Mouse (Mus musculus): ENCODE results near the gene Clec4a4. TPM values are rescaled to one million over a fixed set of nuclear protein-coding genes. Genes with fewer than 3 reads are reported as not detected.
A peak's percentile ranks its signal among the peaks of the same experiment; 100 is the strongest.
"Not testable (repeated sequence)": the region's sequence is repeated elsewhere in the genome, so short reads cannot be mapped to it uniquely, and the experiment has no call there.

Clec4a4 gene
- 0.15 and 0.21 TPM in 2 replicates for polyA plus RNA-seq (2015; fragmentation: Nextera tagmentation; extraction: Ambion mirVana)

DNA sequence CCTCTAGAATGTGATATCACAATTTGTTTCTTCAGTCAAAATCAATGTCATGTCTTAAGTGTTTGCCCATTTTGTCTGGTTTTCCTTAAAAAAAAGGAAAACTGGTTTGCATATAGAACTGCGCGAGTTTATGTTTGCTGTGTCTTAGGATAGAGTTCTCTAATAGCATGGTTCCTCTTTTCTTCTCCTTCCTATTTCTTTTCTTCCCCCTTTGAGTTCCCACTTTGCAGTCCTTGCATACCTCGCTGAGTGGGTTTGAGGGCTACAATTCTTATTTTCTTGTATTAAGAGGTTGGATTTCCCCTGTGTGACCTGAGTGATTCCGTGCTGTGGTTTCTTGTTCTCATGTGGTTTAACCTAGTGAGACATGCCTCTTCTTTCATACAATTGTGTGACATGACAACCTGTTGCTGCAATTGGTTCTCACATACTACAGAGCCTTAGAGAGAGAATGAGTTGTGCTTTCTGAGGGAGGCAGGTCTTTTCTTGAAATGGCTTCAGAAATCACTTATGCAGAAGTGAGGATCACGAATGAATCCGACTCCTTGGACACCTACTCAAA lies at the start of gene Clec4a4:
Clec4a4 (plus strand) TSS at position 492 of the 562 bp plus-strand sequence.
- ATAC-seq = no peak
- DNase-seq = no peak
- Histone ChIP-seq H3K4me1 (ENCODE audit: insufficient read depth) (no peaks in the 10 kb centered on the region), H3K9ac (replicated peaks) (no peak within 1 kb of the TSS), H3K27ac (ENCODE audit: low read depth) (no peak within 1 kb of the TSS), H3K36me3 (replicated peaks; ENCODE audit: insufficient read depth, low read length) (no peaks in the 10 kb centered on the region), H3K9me3 (ENCODE audit: low read length) (no peaks in the 10 kb centered on the region; the same call in 1 of the 2 replicates), H3K4me2 (ENCODE audit: low read depth, low read length) (no peak within 1 kb of the TSS), H3K4me3 (ENCODE audit: low read depth, low read length) (no peak within 1 kb of the TSS), H3K27me3 (ENCODE audit: insufficient read depth, low read length) (no peaks in the 10 kb centered on the region)
- TF ChIP-seq EP300 (IDR thresholded peaks at IDR 0.05; ENCODE audit: low read depth) (no peak), CTCF (IDR thresholded peaks at IDR 0.05; ENCODE audit: low read depth) (no peak)
- WGBS (ENCODE audit: insufficient replicate concordance) = 56% methylated on average over 6 of the region's 6 CpGs

DNA sequence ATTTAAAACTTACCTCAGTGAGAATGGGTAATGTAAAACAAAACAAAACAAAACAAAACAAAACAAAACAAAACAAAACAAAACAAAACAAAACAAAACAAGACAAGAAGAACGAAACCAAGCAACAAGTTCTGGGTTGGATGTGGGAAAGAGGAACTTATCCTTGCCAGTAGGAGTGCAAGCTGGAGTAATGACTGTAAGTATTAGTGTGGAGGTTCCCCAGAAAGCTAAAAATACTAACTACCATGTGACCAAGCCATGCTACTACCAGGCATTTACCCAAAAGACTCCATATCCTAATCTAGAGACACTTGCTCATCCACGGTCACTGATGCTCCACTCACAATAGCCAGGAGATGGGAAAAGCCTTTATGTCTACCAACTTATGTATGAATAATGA lies 43.4 kb upstream of the Clec4a4 start:
- no peaks in the 10 kb centered on the region for H3K27me3 ChIP-seq (ENCODE audit: insufficient read depth, low read length)
- H3K4me2 ChIP-seq (ENCODE audit: low read depth, low read length) = no peak overlapping the region
- no peaks in the 10 kb centered on the region for H3K4me1 ChIP-seq (ENCODE audit: insufficient read depth)
- no peak overlapping the region for H3K9ac ChIP-seq (replicated peaks)
- no peaks in the 10 kb centered on the region; the same call in 1 of the 2 replicates for H3K9me3 ChIP-seq (ENCODE audit: low read length)
- no peak overlapping the region for H3K27ac ChIP-seq (ENCODE audit: low read depth)
- 56% methylated on average over 2 of the region's 2 CpGs for WGBS (ENCODE audit: insufficient replicate concordance)
- no peak overlapping the region for H3K4me3 ChIP-seq (ENCODE audit: low read depth, low read length)
- DNase-seq = no peak
- TF ChIP-seq CTCF (IDR thresholded peaks at IDR 0.05; ENCODE audit: low read depth) (no peak), EP300 (IDR thresholded peaks at IDR 0.05; ENCODE audit: low read depth) (no peak)
- no peaks in the 10 kb centered on the region for H3K36me3 ChIP-seq (replicated peaks; ENCODE audit: insufficient read depth, low read length)
- ATAC-seq = no peak

DNA sequence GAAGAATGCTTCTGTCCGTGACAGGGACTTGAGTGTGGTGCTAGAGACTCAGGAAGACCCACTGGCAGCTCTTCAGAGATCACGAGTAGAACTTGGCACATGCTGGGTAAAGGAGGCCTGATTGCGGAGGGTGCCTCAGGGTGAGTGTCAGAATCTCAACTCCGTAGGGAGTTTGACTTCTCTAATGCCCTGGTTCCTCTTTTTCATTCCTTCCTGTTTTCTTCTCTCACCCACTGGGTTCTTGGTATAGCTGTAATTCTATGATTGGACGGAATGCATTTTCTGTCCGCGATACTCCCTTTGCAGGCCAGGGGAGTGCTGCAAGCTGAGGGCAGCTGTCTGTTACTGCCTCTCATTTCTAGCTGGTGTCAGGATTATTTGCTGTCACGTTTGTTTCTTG lies 37.8 kb upstream of the Clec4a4 start, which contains the start of gene Clec4a3:
Clec4a3 (plus strand) TSS at position 115 of the 400 bp plus-strand sequence.
- DNase-seq = peak; percentile 18
- WGBS (ENCODE audit: insufficient replicate concordance) = 53% methylated on average over 8 of the region's 8 CpGs
- no peaks in the 10 kb centered on the region for H3K4me1 ChIP-seq (ENCODE audit: insufficient read depth)
- no peaks in the 10 kb centered on the region for H3K36me3 ChIP-seq (replicated peaks; ENCODE audit: insufficient read depth, low read length)
- peak; percentile 57 for ATAC-seq
- H3K27ac ChIP-seq (ENCODE audit: low read depth) = no peak within 1 kb of the TSS
- H3K27me3 ChIP-seq (ENCODE audit: insufficient read depth, low read length) = no peaks in the 10 kb centered on the region
- TF ChIP-seq CTCF (IDR thresholded peaks at IDR 0.05; ENCODE audit: low read depth) = no peak
- TF ChIP-seq EP300 (IDR thresholded peaks at IDR 0.05; ENCODE audit: low read depth) = no peak
- no peak within 1 kb of the TSS for H3K9ac ChIP-seq (replicated peaks)
- no peak within 1 kb of the TSS for H3K4me2 ChIP-seq (ENCODE audit: low read depth, low read length)
- H3K4me3 ChIP-seq (ENCODE audit: low read depth, low read length) = no peak within 1 kb of the TSS
- no peaks in the 10 kb centered on the region; the same call in 1 of the 2 replicates for H3K9me3 ChIP-seq (ENCODE audit: low read length)

DNA sequence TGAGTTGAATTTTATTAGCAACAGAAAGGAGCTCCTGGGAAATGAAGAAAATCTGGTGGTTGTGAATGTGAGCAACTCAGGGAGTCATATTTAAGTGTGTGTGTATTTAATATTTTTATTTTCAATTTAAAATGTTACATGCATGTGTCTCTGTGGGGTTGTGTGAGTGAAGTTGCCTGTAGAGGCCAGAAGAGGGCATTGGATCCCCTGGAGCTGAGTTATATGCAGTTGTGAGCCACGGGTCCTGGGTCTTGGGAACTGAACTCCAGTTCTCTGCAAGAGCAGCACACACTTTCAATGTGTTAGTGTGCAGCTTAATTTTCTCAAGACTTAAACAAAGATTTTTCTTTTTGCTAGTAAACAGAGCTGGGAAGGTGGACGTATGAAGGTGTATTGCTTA lies 25.6 kb upstream of the Clec4a4 start:
- 62% methylated on average over 2 of the region's 2 CpGs for WGBS (ENCODE audit: insufficient replicate concordance)
- Histone ChIP-seq H3K9me3 (ENCODE audit: low read length) (no peaks in the 10 kb centered on the region), H3K9ac (replicated peaks) (no peak overlapping the region), H3K36me3 (replicated peaks; ENCODE audit: insufficient read depth, low read length) (no peaks in the 10 kb centered on the region), H3K27me3 (ENCODE audit: insufficient read depth, low read length) (no peaks in the 10 kb centered on the region), H3K4me1 (ENCODE audit: insufficient read depth) (no peaks in the 10 kb centered on the region), H3K27ac (ENCODE audit: low read depth) (no peak overlapping the region), H3K4me2 (ENCODE audit: low read depth, low read length) (no peak overlapping the region), H3K4me3 (ENCODE audit: low read depth, low read length) (no peak overlapping the region)
- no peak for TF ChIP-seq EP300 (IDR thresholded peaks at IDR 0.05; ENCODE audit: low read depth)
- TF ChIP-seq CTCF (IDR thresholded peaks at IDR 0.05; ENCODE audit: low read depth) = peak; percentile 34
- no peak for ATAC-seq
- DNase-seq = no peak

DNA sequence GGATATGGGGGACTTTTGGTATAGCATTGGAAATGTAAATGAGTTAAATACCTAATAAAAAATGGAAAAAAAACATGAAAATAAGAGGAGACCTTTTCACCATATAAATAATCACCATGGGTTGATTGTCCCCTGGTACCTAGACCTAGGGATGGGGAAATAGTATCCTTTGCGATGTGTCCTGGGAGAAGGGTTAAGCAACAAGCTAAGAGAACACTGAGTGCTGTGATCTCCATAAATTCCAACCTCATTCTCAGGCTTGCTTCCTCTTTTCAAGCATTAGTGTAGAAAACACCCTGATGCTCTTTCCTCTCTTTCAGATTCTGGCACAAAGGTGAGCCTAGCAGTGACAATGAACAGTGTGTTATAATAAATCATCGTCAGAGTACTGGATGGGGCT lies 21.1 kb upstream of the Clec4a4 start:
- H3K27ac ChIP-seq (ENCODE audit: low read depth) = no peak overlapping the region
- no peak for TF ChIP-seq EP300 (IDR thresholded peaks at IDR 0.05; ENCODE audit: low read depth)
- no peak for TF ChIP-seq CTCF (IDR thresholded peaks at IDR 0.05; ENCODE audit: low read depth)
- DNase-seq = no peak
- 67% methylated on average over 2 of the region's 2 CpGs for WGBS (ENCODE audit: insufficient replicate concordance)
- no peaks in the 10 kb centered on the region for H3K27me3 ChIP-seq (ENCODE audit: insufficient read depth, low read length)
- H3K36me3 ChIP-seq (replicated peaks; ENCODE audit: insufficient read depth, low read length) = no peaks in the 10 kb centered on the region
- H3K9ac ChIP-seq (replicated peaks) = no peak overlapping the region
- no peaks in the 10 kb centered on the region for H3K4me1 ChIP-seq (ENCODE audit: insufficient read depth)
- ATAC-seq = no peak
- no peak overlapping the region for H3K4me2 ChIP-seq (ENCODE audit: low read depth, low read length)
- H3K9me3 ChIP-seq (ENCODE audit: low read length) = no peaks in the 10 kb centered on the region
- H3K4me3 ChIP-seq (ENCODE audit: low read depth, low read length) = no peak overlapping the region

DNA sequence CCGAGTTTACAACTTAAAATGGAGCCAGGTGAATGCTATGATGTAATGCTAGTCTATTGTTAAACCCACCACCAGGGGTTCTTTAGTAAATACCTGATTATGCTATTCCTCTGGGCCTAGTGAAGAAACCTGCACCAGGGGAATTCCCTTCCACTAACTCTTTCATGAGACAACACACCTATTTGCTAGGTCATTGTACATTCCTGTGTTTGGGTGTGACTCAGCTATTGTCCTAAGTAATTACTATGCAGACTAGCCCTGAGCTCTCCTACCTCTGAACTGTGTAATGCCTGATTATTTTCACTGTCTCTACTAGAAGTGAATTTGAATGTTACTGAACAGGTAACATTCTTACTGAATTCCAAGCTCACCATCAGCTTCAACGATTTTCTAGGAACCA lies 14.5 kb downstream of the Clec4a4 start:
- ATAC-seq; H3K27me3 ChIP-seq (ENCODE audit: insufficient read depth, low read length); H3K27ac ChIP-seq (ENCODE audit: low read depth); H3K9me3 ChIP-seq (ENCODE audit: low read length); H3K4me1 ChIP-seq (ENCODE audit: insufficient read depth); H3K4me2 ChIP-seq (ENCODE audit: low read depth, low read length); H3K9ac ChIP-seq (replicated peaks); DNase-seq; H3K36me3 ChIP-seq (replicated peaks; ENCODE audit: insufficient read depth, low read length); H3K4me3 ChIP-seq (ENCODE audit: low read depth, low read length): not testable (repeated sequence)
- 58% methylated on average over 2 of the region's 2 CpGs for WGBS (ENCODE audit: insufficient replicate concordance)
